Mouse (Mus musculus) cortical plate, adult 2 months (tissue): Measurements from ENCODE around the gene Oard1.

Experiments
- CTCF ChIP-seq: fragments of 200-500 bp; IDR thresholded peaks from 2 replicates; pipeline ENCODE4 v1.5.1; 2011; ENCODE audit warnings: mild to moderate bottlenecking, control low read depth, low read length; ENCODE audit not compliant: insufficient read depth; ENCODE audit errors: extremely low read depth
- POLR2A ChIP-seq: fragments of 200-500 bp; IDR thresholded peaks from 2 replicates; pipeline ENCODE4 v1.6.1; 2011; ENCODE audit warnings: mild to moderate bottlenecking, low read length, control low read depth; ENCODE audit not compliant: insufficient read depth; ENCODE audit errors: extremely low read depth

DNA sequence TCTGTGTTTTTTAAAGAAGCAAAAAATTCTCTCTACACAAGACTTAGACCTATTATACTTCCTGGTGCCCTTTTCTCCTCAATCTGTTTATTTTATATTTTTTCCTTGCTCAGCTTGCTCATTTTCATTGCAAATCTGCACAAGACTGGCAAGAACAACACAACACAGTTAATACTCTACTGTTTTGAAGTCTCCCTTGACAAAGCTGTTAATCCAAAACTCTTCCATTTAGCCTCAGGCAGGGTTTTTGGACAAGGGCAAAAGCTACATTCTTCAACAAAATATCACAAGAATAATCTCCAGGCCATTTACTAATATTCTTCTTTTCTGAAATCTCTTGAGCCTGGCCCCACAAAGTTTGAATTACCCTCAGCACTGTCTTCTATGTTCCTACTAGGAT is 38.2 kb upstream of the Oard1 start:
- no peak for TF ChIP-seq CTCF
- TF ChIP-seq POLR2A = no peak
